Mouse (Mus musculus) kidney, postnatal 0 days (tissue): ENCODE measurements around the gene Tnrc6a. TPM values are rescaled to one million over a fixed set of nuclear protein-coding genes. Genes with fewer than 3 reads are reported as not detected.

Experiments used
- ATAC-seq: fragments of 200-750 bp; cut with Nextera tagmentation; replicated peaks from 2 replicates; pipeline ENCODE4 v1.8.0; 2017; ENCODE audit warnings: low read depth, moderate number of reproducible peaks, moderate TSS enrichment, moderate library complexity; ENCODE audit not compliant: low FRiP score
- DNase-seq: peaks from one replicate; pipeline ENCODE4 v3.0.0-alpha.2; 2016; ENCODE audit warnings: low spot score
- H3K27ac ChIP-seq: fragments of 300-500 bp; sonication (generic); 2 replicates; pipeline ENCODE4 v1.5.1; 2014; ENCODE audit warnings: mild to moderate bottlenecking
- H3K27me3 ChIP-seq: fragments of 300-500 bp; sonication (generic); 2 replicates; pipeline ENCODE4 v1.6.1; 2014; ENCODE audit warnings: low read length, mixed read lengths; ENCODE audit not compliant: insufficient read depth
- H3K36me3 ChIP-seq: fragments of 300-500 bp; sonication (generic); 2 replicates; pipeline ENCODE4 v1.6.1; 2014; ENCODE audit warnings: low read length, mixed read lengths; ENCODE audit not compliant: insufficient read depth
- H3K4me1 ChIP-seq: fragments of 300-500 bp; sonication (generic); replicated peaks from 2 replicates; pipeline ENCODE4 v1.6.1; 2014; ENCODE audit warnings: antibody characterized with exemption, low read length, mixed read lengths; ENCODE audit not compliant: insufficient read depth
- H3K4me2 ChIP-seq: fragments of 300-500 bp; sonication (generic); 2 replicates; pipeline ENCODE4 v1.6.1; 2014; ENCODE audit warnings: mild to moderate bottlenecking, low read length, moderate library complexity, mixed read lengths
- H3K4me3 ChIP-seq: fragments of 300-500 bp; sonication (generic); replicated peaks from 2 replicates; pipeline ENCODE4 v1.5.1; 2014; ENCODE audit warnings: low read depth, low read length
- H3K9ac ChIP-seq: fragments of 300-500 bp; sonication (generic); 2 replicates; pipeline ENCODE4 v1.6.1; 2014; ENCODE audit warnings: low read depth, low read length
- H3K9me3 ChIP-seq: fragments of 300-500 bp; sonication (generic); replicated peaks from 2 replicates; pipeline ENCODE4 v1.6.1; 2016; ENCODE audit warnings: low read length, inconsistent platforms, mixed read lengths
- CTCF ChIP-seq: IDR thresholded peaks from 2 replicates; pipeline ENCODE4 v1.5.1; 2016; ENCODE audit warnings: antibody characterized with exemption, low read depth, mild to moderate bottlenecking, moderate library complexity
- WGBS: fragments of 180-500 bp; shearing (Covaris S2); extraction: QIAGEN DNeasy Blood & Tissue Kit; methylation state at CpG from one replicate; pipeline ENCODE4 v1.1.7; 2014; 5-methylcytosine and 5-hydroxymethylcytosine counted together
- polyA plus RNA-seq: library from polyadenylated mRNA; unstranded; fragments of >200 nt; fragmentation: Nextera tagmentation; extraction: Ambion mirVana; gene quantifications from 2 replicates; pipeline ENCODE4 v1.2.1, GENCODE M21; 2015

The Tnrc6a gene
- polyA plus RNA-seq = 51.3 and 58.0 TPM in 2 replicates

DNA sequence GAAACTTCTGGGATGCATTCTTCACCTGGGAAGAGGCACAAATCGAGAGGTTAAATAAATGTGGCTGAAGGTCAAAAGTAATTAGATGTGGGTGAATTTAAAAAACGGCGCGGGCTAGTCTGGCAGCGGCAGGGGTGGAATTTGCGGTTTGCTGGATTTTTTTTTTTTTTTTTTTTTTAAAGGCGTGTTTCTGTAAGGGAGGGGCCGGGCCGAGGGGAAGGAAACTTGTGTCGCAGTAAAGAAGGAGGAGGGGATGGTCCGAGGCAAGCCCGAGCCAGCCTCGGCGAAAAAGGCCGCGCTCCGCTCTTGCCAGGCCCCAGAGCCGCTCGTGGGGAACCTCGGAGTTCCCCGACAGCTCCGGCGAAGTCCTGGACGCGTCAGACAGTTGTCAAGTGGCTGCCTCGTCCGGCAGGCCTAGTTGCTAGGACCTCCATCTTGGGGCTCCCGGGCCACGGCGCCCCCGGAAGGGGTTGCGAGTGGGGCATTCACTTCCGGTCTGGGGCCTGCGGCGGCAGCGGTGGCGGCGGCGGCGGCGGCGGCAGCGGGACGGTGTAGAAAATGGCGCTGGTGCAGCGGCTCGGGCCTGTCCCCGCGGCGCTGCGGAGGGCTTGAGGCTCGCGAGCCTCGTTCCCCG, at the start of gene Tnrc6a:
Tnrc6a (plus strand) TSS at position 221 of the 634 bp plus-strand sequence.
- H3K36me3 ChIP-seq = peaks cover 12% of the 10 kb centered on the region; the same call in 1 of the 2 replicates
- TF ChIP-seq CTCF = no peak
- H3K9ac ChIP-seq = peak within 1 kb of the TSS; percentile 100
- H3K27me3 ChIP-seq = no peaks in the 10 kb centered on the region
- H3K27ac ChIP-seq = peak within 1 kb of the TSS; percentile 96
- H3K4me3 ChIP-seq = peak within 1 kb of the TSS; percentile 99
- DNase-seq (peak; percentile 95), ATAC-seq (peak; percentile 95)
- peak within 1 kb of the TSS; percentile 71 for H3K4me2 ChIP-seq
- H3K9me3 ChIP-seq = no peaks in the 10 kb centered on the region
- no peaks in the 10 kb centered on the region for H3K4me1 ChIP-seq
- under 1% methylated on average over 53 of the region's 55 CpGs for WGBS

DNA sequence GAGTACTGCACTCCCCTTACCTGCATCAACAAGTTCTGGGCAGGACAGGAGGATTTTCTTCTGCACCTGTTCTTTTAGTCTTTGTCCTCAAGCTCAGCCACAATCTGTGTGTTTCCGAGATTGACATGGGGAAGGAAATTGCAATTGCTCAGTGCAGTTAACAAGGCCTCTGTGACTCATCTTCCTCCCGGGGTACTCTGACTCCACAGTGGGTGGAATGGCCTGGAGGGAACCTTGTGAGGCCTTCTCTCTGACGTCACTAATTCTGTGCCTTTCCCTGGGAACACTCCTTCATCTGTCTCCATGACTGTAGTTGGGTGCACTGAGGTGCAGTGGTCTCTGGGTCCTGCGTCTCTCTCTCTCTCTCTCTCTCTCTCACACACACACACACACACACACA, 41.4 kb upstream of the Tnrc6a start:
- TF ChIP-seq CTCF = no peak
- H3K27ac ChIP-seq = no peak overlapping the region
- H3K27me3 ChIP-seq = no peaks in the 10 kb centered on the region
- no peaks in the 10 kb centered on the region; the same call in 1 of the 2 replicates for H3K4me1 ChIP-seq
- no peak overlapping the region for H3K9ac ChIP-seq
- DNase-seq = no peak
- H3K36me3 ChIP-seq = no peaks in the 10 kb centered on the region
- no peaks in the 10 kb centered on the region for H3K9me3 ChIP-seq
- no peak overlapping the region for H3K4me3 ChIP-seq
- ATAC-seq = no peak
- H3K4me2 ChIP-seq = no peak overlapping the region
- 66% methylated on average over 4 of the region's 4 CpGs for WGBS

DNA sequence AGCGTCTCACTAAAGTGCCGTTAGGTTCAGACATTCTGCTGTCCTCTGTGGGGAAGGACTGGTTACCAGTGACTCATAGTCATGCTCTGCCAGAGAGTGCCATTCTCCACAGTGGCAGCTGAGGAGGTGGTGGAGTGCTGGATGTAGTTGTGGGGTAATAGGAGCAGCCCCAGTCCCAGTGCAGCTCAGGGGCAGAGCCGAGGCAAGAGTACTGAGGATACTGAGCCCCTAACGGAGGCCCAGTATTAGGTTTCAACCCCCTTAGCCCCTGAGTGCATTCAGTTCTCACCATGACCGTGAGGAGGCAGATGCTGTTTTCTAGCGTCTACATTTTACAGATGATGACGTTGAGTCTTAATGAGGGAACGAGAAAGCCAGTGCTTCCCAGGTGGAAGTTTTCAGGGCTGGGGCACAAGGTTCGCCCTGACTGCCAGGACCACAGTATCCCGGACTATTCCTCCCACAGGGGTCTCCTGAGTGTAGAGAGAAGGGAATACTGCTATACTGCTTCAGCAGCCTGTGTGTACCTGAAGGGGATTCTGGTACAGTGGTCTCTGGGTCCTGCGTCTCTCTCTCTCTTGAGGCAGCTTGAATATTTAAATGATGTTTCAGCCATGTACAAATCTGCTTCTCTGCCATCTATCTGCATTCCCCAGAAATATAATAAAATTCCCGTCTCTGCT, 40.1 kb upstream of the Tnrc6a start:
- Histone ChIP-seq H3K4me2 (no peak overlapping the region), H3K4me1 (no peaks in the 10 kb centered on the region; the same call in 1 of the 2 replicates), H3K27me3 (no peaks in the 10 kb centered on the region), H3K9me3 (no peaks in the 10 kb centered on the region), H3K4me3 (no peak overlapping the region), H3K27ac (0 out of 2 replicates have a peak overlapping the region, but pooled peaks have one; percentile 19), H3K9ac (no peak overlapping the region), H3K36me3 (no peaks in the 10 kb centered on the region)
- no peak; the same call in 1 of the 2 replicates for TF ChIP-seq CTCF
- DNase-seq = peak; percentile 22
- WGBS = 16% methylated on average over 12 of the region's 12 CpGs
- 0 out of 2 replicates have a peak, but pooled peaks have one; percentile 38 for ATAC-seq

DNA sequence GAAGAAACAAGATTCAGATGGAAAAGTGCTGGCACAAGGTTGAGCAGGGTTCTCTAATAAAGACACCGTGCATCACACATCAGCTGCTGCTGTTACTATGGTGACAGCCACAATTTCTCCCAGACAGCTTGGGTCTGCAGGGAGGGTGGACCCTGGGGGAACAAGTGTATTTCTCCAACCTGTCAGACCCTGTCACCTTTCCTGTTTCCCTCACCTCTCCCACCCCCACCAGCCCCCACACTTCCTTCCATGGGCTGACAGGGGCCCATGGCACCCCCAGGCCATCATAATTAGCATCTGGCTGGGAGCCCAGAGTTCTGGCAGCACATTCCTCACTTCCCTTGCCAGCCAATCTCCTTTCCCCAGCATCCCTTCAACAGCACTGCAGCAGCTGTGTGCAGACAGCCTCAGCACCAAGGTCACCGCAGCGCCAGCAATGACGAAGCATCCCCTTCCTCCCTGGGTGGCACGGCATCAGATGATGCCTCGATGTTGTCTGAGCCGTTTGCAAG, 39.4 kb upstream of the Tnrc6a start:
- peak; percentile 49 for DNase-seq

DNA sequence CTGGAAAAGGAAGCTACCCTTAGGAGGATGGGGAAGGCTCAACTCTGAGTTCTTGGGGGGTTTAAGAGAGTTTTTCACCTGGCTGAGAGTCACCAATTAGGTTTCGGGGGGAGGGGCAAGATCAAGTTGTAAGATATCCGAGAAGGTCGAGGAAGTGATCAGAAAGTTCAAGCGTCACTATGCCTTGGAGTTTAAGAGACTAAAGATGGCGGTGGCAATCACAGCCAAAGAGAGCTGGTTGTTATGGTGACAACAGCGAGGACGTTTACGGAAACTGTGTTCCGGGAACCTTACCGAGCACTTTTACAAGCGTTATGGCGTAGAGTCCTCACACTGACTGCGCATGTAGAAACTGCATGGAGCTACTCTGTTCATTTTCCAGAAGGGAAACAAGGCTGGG, 39.0 kb upstream of the Tnrc6a start:
- Histone ChIP-seq H3K36me3 (no peaks in the 10 kb centered on the region), H3K27ac (no peak overlapping the region), H3K4me2 (peak overlapping the region; percentile 29), H3K9ac (no peak overlapping the region), H3K4me3 (no peak overlapping the region), H3K4me1 (no peaks in the 10 kb centered on the region; the same call in 1 of the 2 replicates), H3K27me3 (no peaks in the 10 kb centered on the region), H3K9me3 (no peaks in the 10 kb centered on the region)
- ATAC-seq (0 out of 2 replicates have a peak, but pooled peaks have one; percentile 55), DNase-seq (peak; percentile 39)
- no peak for TF ChIP-seq CTCF
- 8% methylated on average over 13 of the region's 13 CpGs for WGBS

More for the DNA sequence above, 39.4 kb upstream of the Tnrc6a start:
- H3K27ac ChIP-seq = no peak overlapping the region
- H3K9ac ChIP-seq = no peak overlapping the region
- ATAC-seq = peak; percentile 65
- H3K27me3 ChIP-seq = no peaks in the 10 kb centered on the region
- no peak overlapping the region for H3K4me3 ChIP-seq
- no peaks in the 10 kb centered on the region for H3K9me3 ChIP-seq
- H3K36me3 ChIP-seq = no peaks in the 10 kb centered on the region
- H3K4me1 ChIP-seq = no peaks in the 10 kb centered on the region; the same call in 1 of the 2 replicates
- no peak for TF ChIP-seq CTCF
- H3K4me2 ChIP-seq = peak overlapping the region; percentile 29
- WGBS = 1% methylated on average over 7 of the region's 7 CpGs

DNA sequence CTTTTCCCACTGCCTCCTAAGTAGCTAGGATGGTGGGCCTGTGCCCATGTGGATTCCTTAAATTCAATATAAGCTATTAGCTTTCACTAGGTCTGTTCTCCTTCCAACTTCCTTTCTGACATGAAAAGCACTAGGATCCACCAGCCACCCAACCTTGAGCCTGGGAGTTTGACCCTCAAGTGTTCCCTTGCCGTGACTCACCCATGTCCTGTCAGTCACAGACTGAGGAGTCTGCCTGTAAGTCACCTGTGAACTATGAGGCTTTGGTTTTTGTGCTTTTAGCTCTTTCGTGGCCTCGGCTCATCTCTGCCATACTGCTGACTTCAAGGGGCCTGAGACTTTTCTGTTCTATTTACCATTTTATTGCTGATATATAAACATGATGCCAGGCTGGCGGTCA, 34.8 kb upstream of the Tnrc6a start:
- DNase-seq (no peak), ATAC-seq (no peak)
- WGBS = 80% methylated on average over 4 of the region's 4 CpGs

More for the DNA sequence above, 34.8 kb upstream of the Tnrc6a start:
- Histone ChIP-seq H3K4me2 (no peak overlapping the region), H3K4me1 (no peaks in the 10 kb centered on the region; the same call in 1 of the 2 replicates), H3K27me3 (no peaks in the 10 kb centered on the region), H3K36me3 (no peaks in the 10 kb centered on the region), H3K9me3 (no peaks in the 10 kb centered on the region), H3K27ac (no peak overlapping the region), H3K4me3 (no peak overlapping the region), H3K9ac (no peak overlapping the region)
- TF ChIP-seq CTCF = no peak
